Mouse (Mus musculus) lung, postnatal 14 days (tissue): ENCODE measurements around the gene Zfp575.
A peak's percentile ranks its signal among the peaks of the same experiment; 100 is the strongest.

Experiments used
- DNase-seq: peaks from one replicate; pipeline ENCODE4 v3.0.0; 2021

The Zfp575 gene

GRCm38 (mm10) chr7:24561450-24561849 is 26.0 kb downstream of the Zfp575 start:
- no peak for DNase-seq

- no peak for DNase-seq
Observed at GRCm38 (mm10) chr7:24555786-24556185, 31.7 kb downstream of the Zfp575 start.

- no peak for DNase-seq
Observed at GRCm38 (mm10) chr7:24551985-24552759, 35.3 kb downstream of the Zfp575 start.

GRCm38 (mm10) chr7:24547534-24548036 is 39.9 kb downstream of the Zfp575 start:
- DNase-seq = no peak

GRCm38 (mm10) chr7:24546634-24547389 is 40.6 kb downstream of the Zfp575 start:
- DNase-seq = peak; percentile 99

GRCm38 (mm10) chr7:24546068-24546614 is 41.3 kb downstream of the Zfp575 start, which contains the start of the genes Pinlyp and Xrcc1:
Gene Pinlyp (minus strand): TSS chr7:24546118.
Gene Xrcc1 (plus strand): TSS chr7:24546289.
- no peak for DNase-seq

GRCm38 (mm10) chr7:24544506-24544905 is 42.9 kb downstream of the Zfp575 start:
- no peak for DNase-seq

- no peak for DNase-seq
Observed at GRCm38 (mm10) chr7:24539686-24540085, 47.8 kb downstream of the Zfp575 start.

GRCm38 (mm10) chr7:24538701-24539100 is 48.7 kb downstream of the Zfp575 start:
- no peak for DNase-seq

- no peak for DNase-seq
Observed at GRCm38 (mm10) chr7:24538154-24538553, 49.3 kb downstream of the Zfp575 start.

GRCm38 (mm10) chr7:24537591-24537990 is 49.9 kb downstream of the Zfp575 start:
- DNase-seq = no peak

- DNase-seq = no peak
Observed at GRCm38 (mm10) chr7:24537081-24537480, 50.4 kb downstream of the Zfp575 start.

- no peak for DNase-seq
Observed at GRCm38 (mm10) chr7:24534301-24534700, 53.1 kb downstream of the Zfp575 start.
